Mouse (Mus musculus): ENCODE results near the gene Commd9. TPM values are rescaled to one million over a fixed set of nuclear protein-coding genes. Genes with fewer than 3 reads are reported as not detected.

Gene Commd9
- polyA plus RNA-seq, 2 experiments: 72.7 to 114 TPM

DNA sequence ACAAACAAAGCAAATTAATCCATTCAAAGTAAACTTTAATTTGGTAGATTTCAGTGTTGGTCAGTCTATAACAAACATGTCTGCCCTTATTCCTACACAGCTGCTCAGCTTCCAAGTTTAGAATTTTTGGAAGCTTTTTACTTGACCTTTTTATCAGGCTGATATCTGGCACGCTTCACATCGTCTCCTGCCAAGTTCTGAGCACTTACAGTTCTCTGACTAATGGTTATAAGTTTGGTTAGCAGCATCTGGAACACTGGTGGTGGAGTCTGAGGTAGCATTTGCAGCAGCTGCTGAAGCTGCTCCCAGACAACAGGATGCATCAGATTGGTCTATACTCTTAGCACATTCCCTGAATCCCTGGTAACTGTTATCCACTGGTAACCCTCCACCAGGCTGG, 1.8 kb upstream of the Commd9 start:
- DNase-seq (ENCODE audit: low spot score) (peak; percentile 23), ATAC-seq (ENCODE audit: low FRiP score, low read depth) (no peak)
- no peaks in the 10 kb centered on the region for H3K9me3 ChIP-seq (ENCODE audit: control insufficient read depth, low read length)
- H3K4me3 ChIP-seq (replicated peaks; ENCODE audit: low read length): no peak overlapping the region
- no peaks in the 10 kb centered on the region for H3K27me3 ChIP-seq (ENCODE audit: control insufficient read depth, insufficient read depth, low read length)
- no peak overlapping the region for H3K4me2 ChIP-seq (replicated peaks; ENCODE audit: low read depth, low read length, severe bottlenecking)
- TF ChIP-seq POLR2A (IDR thresholded peaks at IDR 0.05; ENCODE audit: borderline replicate concordance, extremely low read depth, insufficient read depth, insufficient read length): no peak
- H3K4me1 ChIP-seq (ENCODE audit: control insufficient read depth, insufficient read depth, low read length): peaks cover 7% of the 10 kb centered on the region
- H3K36me3 ChIP-seq (ENCODE audit: control insufficient read depth, insufficient read depth, low read length): no peaks in the 10 kb centered on the region
- no peak overlapping the region for H3K27ac ChIP-seq (replicated peaks; ENCODE audit: low read depth, low read length)
- H3K9ac ChIP-seq (ENCODE audit: low read depth, low read length, severe bottlenecking): no peak overlapping the region
- WGBS: 70% methylated on average over 2 of the region's 2 CpGs

DNA sequence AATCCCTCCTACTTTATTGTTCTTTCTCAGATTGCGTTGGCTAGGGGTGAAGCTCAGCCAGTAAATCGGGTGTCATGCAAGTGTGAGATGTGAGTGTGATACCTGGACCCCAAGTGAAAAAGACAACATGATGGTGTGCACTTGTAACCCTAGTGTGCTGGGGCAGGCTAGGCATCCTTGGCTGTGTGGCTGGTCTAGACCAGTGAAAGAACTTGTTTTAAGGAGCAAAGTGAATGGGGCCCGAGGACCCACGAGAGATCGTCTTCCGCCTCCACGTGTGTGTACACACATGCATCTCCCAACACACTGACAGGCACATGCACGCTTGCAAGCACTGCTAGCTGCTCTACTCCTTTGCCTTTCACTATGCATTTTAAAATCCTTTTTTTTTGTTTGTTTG, 2.8 kb downstream of the Commd9 start:
- H3K27me3 ChIP-seq (ENCODE audit: control insufficient read depth, insufficient read depth, low read length): no peaks in the 10 kb centered on the region
- no peak overlapping the region for H3K4me2 ChIP-seq (replicated peaks; ENCODE audit: low read depth, low read length, severe bottlenecking)
- no peaks in the 10 kb centered on the region for H3K36me3 ChIP-seq (ENCODE audit: control insufficient read depth, insufficient read depth, low read length)
- H3K4me3 ChIP-seq (replicated peaks; ENCODE audit: low read length): no peak overlapping the region
- TF ChIP-seq POLR2A (IDR thresholded peaks at IDR 0.05; ENCODE audit: borderline replicate concordance, extremely low read depth, insufficient read depth, insufficient read length): no peak
- no peak overlapping the region for H3K27ac ChIP-seq (replicated peaks; ENCODE audit: low read depth, low read length)
- DNase-seq (ENCODE audit: low spot score): no peak
- H3K9ac ChIP-seq (ENCODE audit: low read depth, low read length, severe bottlenecking): no peak overlapping the region
- ATAC-seq (ENCODE audit: low FRiP score, low read depth): no peak
- no peaks in the 10 kb centered on the region for H3K9me3 ChIP-seq (ENCODE audit: control insufficient read depth, low read length)
- WGBS: 92% methylated on average over 8 of the region's 8 CpGs
- peaks cover 7% of the 10 kb centered on the region for H3K4me1 ChIP-seq (ENCODE audit: control insufficient read depth, insufficient read depth, low read length)

DNA sequence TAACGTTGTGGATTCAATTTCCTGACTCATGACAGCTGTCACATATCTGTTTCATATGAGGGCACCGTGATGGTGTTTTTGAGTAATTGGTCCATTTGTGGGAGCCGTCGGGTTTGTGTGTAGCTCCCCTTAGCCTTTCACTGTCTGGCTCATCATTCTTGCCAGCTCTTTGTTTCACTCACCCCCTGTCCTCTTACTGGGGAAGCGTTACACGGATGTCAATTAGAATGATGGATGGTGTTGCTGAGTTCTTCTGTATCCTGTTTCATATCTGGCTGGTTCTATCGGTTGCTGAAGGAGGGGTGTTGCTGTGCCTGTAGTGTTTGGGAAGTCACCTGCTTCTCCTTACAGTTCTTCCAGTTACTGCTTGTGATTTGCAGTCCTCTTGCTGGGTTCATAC, 5.1 kb downstream of the Commd9 start:
- no peak overlapping the region for H3K4me3 ChIP-seq (replicated peaks; ENCODE audit: low read length)
- WGBS: 52% methylated on average over 7 of the region's 7 CpGs
- no peaks in the 10 kb centered on the region for H3K27me3 ChIP-seq (ENCODE audit: control insufficient read depth, insufficient read depth, low read length)
- peaks cover 7% of the 10 kb centered on the region for H3K4me1 ChIP-seq (ENCODE audit: control insufficient read depth, insufficient read depth, low read length)
- peaks cover 9% of the 10 kb centered on the region; the same call in 1 of the 2 replicates for H3K36me3 ChIP-seq (ENCODE audit: control insufficient read depth, insufficient read depth, low read length)
- H3K4me2 ChIP-seq (replicated peaks; ENCODE audit: low read depth, low read length, severe bottlenecking): no peak overlapping the region
- no peak for TF ChIP-seq POLR2A (IDR thresholded peaks at IDR 0.05; ENCODE audit: borderline replicate concordance, extremely low read depth, insufficient read depth, insufficient read length)
- no peaks in the 10 kb centered on the region for H3K9me3 ChIP-seq (ENCODE audit: control insufficient read depth, low read length)
- ATAC-seq (ENCODE audit: low FRiP score, low read depth): no peak
- no peak overlapping the region for H3K9ac ChIP-seq (ENCODE audit: low read depth, low read length, severe bottlenecking)
- no peak for DNase-seq (ENCODE audit: low spot score)
- no peak overlapping the region for H3K27ac ChIP-seq (replicated peaks; ENCODE audit: low read depth, low read length)

DNA sequence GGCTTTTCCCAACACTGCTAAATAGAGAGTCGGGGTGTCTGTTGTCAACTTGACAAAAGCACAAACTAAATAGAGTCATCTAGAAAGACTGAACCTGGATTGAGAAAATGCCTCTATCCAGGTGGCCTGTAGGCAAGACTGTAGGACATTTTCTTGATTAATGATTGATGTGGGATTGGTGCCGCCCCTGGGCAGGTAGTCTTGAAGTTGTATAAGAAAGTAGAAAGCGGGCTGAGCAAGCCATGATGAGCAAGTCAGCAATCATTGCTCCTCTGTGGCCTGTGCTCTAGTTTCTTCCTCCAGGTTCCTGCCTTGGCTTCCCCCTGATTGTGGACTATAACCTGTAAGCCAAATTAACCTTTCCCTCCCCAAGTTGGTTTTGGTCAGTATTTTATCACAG, 8.1 kb downstream of the Commd9 start:
- Histone ChIP-seq H3K9me3 (ENCODE audit: control insufficient read depth, low read length) (no peaks in the 10 kb centered on the region), H3K4me2 (replicated peaks; ENCODE audit: low read depth, low read length, severe bottlenecking) (no peak overlapping the region), H3K27ac (replicated peaks; ENCODE audit: low read depth, low read length) (no peak overlapping the region), H3K9ac (ENCODE audit: low read depth, low read length, severe bottlenecking) (no peak overlapping the region), H3K27me3 (ENCODE audit: control insufficient read depth, insufficient read depth, low read length) (no peaks in the 10 kb centered on the region), H3K4me3 (replicated peaks; ENCODE audit: low read length) (no peak overlapping the region), H3K36me3 (ENCODE audit: control insufficient read depth, insufficient read depth, low read length) (peaks cover 11% of the 10 kb centered on the region; the same call in 1 of the 2 replicates), H3K4me1 (ENCODE audit: control insufficient read depth, insufficient read depth, low read length) (no peaks in the 10 kb centered on the region)
- DNase-seq (ENCODE audit: low spot score): no peak
- WGBS: 90% methylated on average over 3 of the region's 3 CpGs
- TF ChIP-seq POLR2A (IDR thresholded peaks at IDR 0.05; ENCODE audit: borderline replicate concordance, extremely low read depth, insufficient read depth, insufficient read length): no peak
- ATAC-seq (ENCODE audit: low FRiP score, low read depth): no peak

DNA sequence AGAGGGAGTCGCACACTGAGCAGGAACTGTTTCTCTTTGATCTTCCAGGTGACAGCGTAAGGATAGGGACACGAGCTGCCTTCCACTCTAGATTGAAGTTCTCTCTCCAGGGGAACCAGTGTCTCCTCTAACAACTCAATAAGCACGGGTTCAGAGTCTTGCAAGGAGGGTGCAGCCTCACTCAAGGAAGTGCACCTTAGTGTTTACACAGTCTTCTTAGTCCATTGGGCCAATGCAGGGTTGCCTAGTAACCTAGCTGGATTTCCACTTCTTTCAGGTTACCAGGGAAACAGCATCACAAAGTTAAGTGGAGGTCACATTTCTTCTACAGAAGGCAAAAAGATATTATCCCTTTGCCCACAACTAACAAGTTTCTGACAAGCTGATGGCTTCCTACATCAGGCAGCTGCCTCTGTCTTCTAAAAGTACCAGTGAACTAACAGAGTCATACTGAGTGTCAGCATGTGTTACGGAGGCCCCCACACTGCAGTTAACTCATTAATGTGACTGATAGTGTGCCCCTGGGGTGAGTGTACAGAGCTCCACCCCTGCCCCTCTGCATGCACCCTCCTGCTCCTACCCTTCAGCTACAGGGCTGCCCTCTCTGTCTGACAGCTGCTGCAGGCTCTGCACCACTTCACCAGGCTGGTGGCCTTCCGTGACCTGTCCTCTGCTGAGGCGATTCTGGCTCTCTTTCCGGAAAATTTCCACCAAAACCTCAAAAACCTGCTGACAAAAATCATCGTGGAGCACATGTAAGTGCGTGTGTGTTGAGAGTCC, 10.6 kb downstream of the Commd9 start:
- Histone ChIP-seq H3K36me3 (ENCODE audit: control insufficient read depth, insufficient read depth, low read length) (peaks cover 27% of the 10 kb centered on the region), H3K4me3 (replicated peaks; ENCODE audit: low read length) (no peak overlapping the region), H3K4me1 (ENCODE audit: control insufficient read depth, insufficient read depth, low read length) (no peaks in the 10 kb centered on the region), H3K4me2 (replicated peaks; ENCODE audit: low read depth, low read length, severe bottlenecking) (no peak overlapping the region), H3K9me3 (ENCODE audit: control insufficient read depth, low read length) (no peaks in the 10 kb centered on the region), H3K27ac (replicated peaks; ENCODE audit: low read depth, low read length) (no peak overlapping the region), H3K27me3 (ENCODE audit: control insufficient read depth, insufficient read depth, low read length) (no peaks in the 10 kb centered on the region), H3K9ac (ENCODE audit: low read depth, low read length, severe bottlenecking) (no peak overlapping the region)
- TF ChIP-seq POLR2A (IDR thresholded peaks at IDR 0.05; ENCODE audit: borderline replicate concordance, extremely low read depth, insufficient read depth, insufficient read length): no peak
- 76% methylated on average over 10 of the region's 10 CpGs for WGBS
- DNase-seq (ENCODE audit: low spot score) (no peak), ATAC-seq (ENCODE audit: low FRiP score, low read depth) (no peak; the same call in 1 of the 2 replicates)

Data from limb, embryonic 14.5 days (tissue).